Mouse (Mus musculus) hindbrain, embryonic 16.5 days (tissue): ENCODE measurements at regions not wholly inside any gene's neighbourhood (a gene's known extent, or its start where the extent isn't known, plus 50 kb on each side); places are given as distances from the start of the nearest gene placed in this dataset.

ENCODE experiments used
- ATAC-seq: fragments of 200-750 bp; cut with Nextera tagmentation; 2 replicates; pipeline ENCODE4 v1.8.0; 2017; ENCODE audit warnings: moderate TSS enrichment, moderate library complexity
- H3K27ac ChIP-seq: fragments of 300-500 bp; sonication (generic); 2 replicates; pipeline ENCODE4 v1.5.1; 2014; ENCODE audit warnings: low read depth, mild to moderate bottlenecking, control low read depth, low read length, moderate library complexity
- H3K27me3 ChIP-seq: fragments of 300-500 bp; sonication (generic); replicated peaks from 2 replicates; pipeline ENCODE4 v1.6.1; 2014; ENCODE audit warnings: low read length; ENCODE audit not compliant: control insufficient read depth, insufficient read depth
- H3K36me3 ChIP-seq: fragments of 300-500 bp; sonication (generic); 2 replicates; pipeline ENCODE4 v1.6.1; 2014; ENCODE audit warnings: mild to moderate bottlenecking, low read length, moderate library complexity, mixed read lengths; ENCODE audit not compliant: control insufficient read depth, insufficient read depth
- H3K4me1 ChIP-seq: fragments of 300-500 bp; sonication (generic); 2 replicates; pipeline ENCODE4 v1.6.1; 2014; ENCODE audit warnings: low read depth, low read length; ENCODE audit not compliant: control insufficient read depth, insufficient read depth
- H3K4me2 ChIP-seq: fragments of 300-500 bp; sonication (generic); 2 replicates; pipeline ENCODE4 v1.6.1; 2014; ENCODE audit warnings: mild to moderate bottlenecking, low read length, control low read depth, moderate library complexity
- H3K4me3 ChIP-seq: fragments of 300-500 bp; sonication (generic); 2 replicates; pipeline ENCODE4 v1.5.1; 2014; ENCODE audit warnings: mild to moderate bottlenecking, low read length, control low read depth, moderate library complexity
- H3K9ac ChIP-seq: fragments of 300-500 bp; sonication (generic); 2 replicates; pipeline ENCODE4 v1.6.1; 2014; ENCODE audit warnings: low read depth, mild to moderate bottlenecking, control low read depth, low read length, moderate library complexity
- H3K9me3 ChIP-seq: fragments of 300-500 bp; sonication (generic); 2 replicates; pipeline ENCODE4 v1.6.1; 2014; ENCODE audit warnings: mild to moderate bottlenecking, low read length, moderate library complexity; ENCODE audit not compliant: control insufficient read depth
- WGBS: fragments of 180-500 bp; shearing (Covaris S2); extraction: QIAGEN DNeasy Blood & Tissue Kit; methylation state at CpG from one replicate; pipeline ENCODE4 v1.1.7; 2014; 5-methylcytosine and 5-hydroxymethylcytosine counted together

DNA sequence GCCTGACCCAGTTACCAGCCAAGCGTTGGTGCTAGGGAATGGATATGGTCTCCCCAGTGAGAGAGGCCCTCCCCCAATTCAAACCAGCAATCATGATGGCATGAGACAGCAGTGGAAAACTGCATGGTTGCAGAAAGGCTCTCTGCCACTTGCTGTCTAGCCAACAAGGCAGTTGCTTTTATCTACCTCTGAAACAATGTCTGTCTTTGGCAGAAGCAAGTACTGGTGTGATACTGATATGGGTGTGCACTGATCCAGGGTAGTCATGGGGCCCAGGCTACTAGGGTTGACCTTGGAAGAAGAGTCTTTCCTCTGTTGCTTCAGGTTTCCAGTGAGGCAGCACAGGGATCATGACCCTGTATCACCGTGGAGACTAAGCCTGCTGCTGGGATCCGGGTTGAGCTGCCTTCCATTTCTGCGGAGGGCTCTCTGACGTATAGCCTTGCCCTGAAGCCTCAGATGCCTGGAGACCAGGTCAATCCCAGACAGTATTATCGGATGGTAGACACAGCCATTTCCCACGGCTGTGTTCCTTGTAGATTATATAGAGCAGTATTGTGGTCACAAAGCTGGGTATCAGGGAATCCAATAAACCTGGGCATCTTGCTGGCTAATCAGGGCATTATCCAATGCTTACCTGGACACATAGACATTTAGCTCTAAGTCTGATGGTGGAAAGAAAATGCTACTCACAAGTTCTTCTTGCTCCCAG, 101.5 kb upstream of the Klf13 start:
- Histone ChIP-seq H3K4me3 (no peak overlapping the region), H3K27me3 (no peaks in the 10 kb centered on the region), H3K9me3 (no peaks in the 10 kb centered on the region), H3K4me1 (no peaks in the 10 kb centered on the region), H3K36me3 (no peaks in the 10 kb centered on the region), H3K9ac (no peak overlapping the region), H3K27ac (no peak overlapping the region), H3K4me2 (no peak overlapping the region)
- 76% methylated on average over 7 of the region's 7 CpGs for WGBS
- ATAC-seq = no peak

DNA sequence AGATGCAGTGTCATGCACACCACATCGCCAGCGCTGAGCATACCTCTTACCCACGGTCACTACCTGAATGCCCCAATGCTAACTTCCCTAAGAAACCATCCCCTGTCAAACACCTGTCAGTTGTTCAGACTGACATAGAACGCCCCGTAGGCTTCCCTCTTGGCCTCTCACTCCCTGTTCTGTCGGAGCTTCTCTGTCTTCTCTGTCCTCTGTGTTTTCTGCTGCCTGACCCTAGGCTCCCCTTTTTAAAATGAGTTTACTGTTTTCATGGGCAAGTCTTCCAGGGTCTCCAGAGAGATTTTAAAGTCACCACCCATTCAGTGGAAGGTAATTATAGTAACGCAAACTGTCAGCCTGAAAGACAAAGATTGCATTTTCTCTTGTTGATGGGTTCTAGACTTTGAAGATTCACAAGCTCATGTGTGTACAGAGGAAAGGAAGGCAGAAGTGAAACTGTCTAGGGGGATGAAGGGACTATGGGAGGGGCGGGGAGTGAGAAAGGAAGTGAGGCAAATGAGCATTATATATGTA, 99.1 kb upstream of the Klf13 start:
- Histone ChIP-seq H3K9me3 (no peaks in the 10 kb centered on the region), H3K27ac (no peak overlapping the region), H3K4me2 (no peak overlapping the region), H3K9ac (no peak overlapping the region), H3K4me1 (no peaks in the 10 kb centered on the region), H3K27me3 (no peaks in the 10 kb centered on the region), H3K36me3 (no peaks in the 10 kb centered on the region), H3K4me3 (no peak overlapping the region)
- WGBS = 86% methylated on average over 8 of the region's 8 CpGs
- ATAC-seq = no peak

DNA sequence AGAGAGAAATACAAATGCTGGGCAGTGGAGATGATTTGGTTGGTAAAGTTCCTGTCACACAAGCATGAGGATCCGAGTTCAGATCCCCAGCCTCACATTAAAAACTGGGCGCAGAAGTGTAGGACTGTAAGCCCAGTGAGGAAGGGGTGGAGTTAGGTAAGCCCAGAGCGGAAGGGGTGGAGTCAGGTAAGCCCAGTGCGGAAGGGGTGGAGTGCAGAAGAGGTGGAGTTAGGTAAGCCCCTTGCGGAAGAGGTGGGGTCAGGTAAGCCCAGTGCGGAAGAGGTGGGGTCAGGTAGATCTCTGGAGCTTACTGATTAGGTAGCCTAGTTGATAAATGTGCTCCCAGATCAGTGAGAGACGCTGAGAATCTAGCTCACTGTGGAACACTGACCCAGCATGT, 97.4 kb upstream of the Klf13 start:
- Histone ChIP-seq H3K9me3 (no peaks in the 10 kb centered on the region), H3K27me3 (no peaks in the 10 kb centered on the region), H3K4me2 (no peak overlapping the region), H3K4me1 (no peaks in the 10 kb centered on the region), H3K4me3 (no peak overlapping the region), H3K27ac (no peak overlapping the region), H3K9ac (no peak overlapping the region), H3K36me3 (no peaks in the 10 kb centered on the region)
- ATAC-seq = no peak
- 93% methylated on average over 7 of the region's 7 CpGs for whole genome bisulfite sequencing

DNA sequence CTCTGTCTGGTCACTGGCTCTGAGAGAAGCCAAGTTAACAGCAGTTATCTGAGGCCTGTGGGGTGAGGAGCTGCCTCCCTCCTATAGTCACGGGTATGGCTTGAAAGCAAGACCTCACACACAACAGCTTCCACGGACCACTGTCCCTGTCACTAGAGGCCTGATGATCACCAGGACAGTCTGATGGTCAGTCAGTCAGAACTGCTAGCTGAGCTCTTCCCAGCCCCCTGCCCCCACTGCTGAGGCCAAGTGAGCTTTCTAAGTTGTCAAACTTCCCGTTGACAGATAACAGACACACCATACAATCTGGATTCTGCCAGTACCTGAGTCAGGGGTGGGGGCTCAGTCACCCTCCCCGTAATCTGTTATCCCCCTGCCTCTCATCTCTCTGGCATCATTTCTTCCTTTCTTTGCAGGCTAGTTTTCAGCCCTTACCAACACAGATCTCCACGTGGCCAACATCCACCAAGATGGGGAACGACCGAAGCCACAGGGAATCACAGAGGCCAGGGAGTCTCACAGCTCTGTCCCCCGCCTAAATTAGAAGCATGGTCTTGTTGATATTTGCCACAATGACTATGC, 96.4 kb upstream of the Klf13 start:
- no peak overlapping the region for H3K9ac ChIP-seq
- WGBS = 82% methylated on average over 8 of the region's 8 CpGs
- no peak overlapping the region for H3K4me3 ChIP-seq
- H3K9me3 ChIP-seq = no peaks in the 10 kb centered on the region
- H3K27ac ChIP-seq = no peak overlapping the region
- no peaks in the 10 kb centered on the region for H3K36me3 ChIP-seq
- H3K4me2 ChIP-seq = no peak overlapping the region
- no peaks in the 10 kb centered on the region for H3K4me1 ChIP-seq
- no peaks in the 10 kb centered on the region for H3K27me3 ChIP-seq
- ATAC-seq = no peak

DNA sequence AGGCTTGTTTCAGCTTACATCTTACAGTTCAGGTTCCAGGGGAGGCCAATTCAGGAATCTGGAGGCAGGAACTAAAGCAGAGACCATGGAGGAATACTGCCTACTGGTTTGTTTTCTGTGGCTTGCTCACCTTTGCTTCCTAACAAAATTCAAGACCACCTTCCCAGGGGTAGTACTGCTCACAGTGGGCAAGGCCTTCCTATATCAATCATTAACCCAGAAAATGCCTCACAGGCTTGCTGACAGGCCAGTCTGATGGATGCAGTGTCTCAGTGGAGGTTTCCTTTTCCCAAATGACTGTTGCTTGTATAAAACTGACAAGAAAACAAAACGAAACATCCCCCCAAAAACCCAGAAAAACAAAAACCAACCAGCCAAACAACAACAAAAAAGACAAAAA, 95.8 kb upstream of the Klf13 start:
- Histone ChIP-seq H3K36me3 (no peaks in the 10 kb centered on the region), H3K9ac (no peak overlapping the region), H3K4me1 (no peaks in the 10 kb centered on the region), H3K27ac (no peak overlapping the region), H3K4me2 (no peak overlapping the region), H3K9me3 (no peaks in the 10 kb centered on the region), H3K4me3 (no peak overlapping the region), H3K27me3 (no peaks in the 10 kb centered on the region)
- WGBS = 77% methylated on average over 1 of the region's 1 CpGs
- no peak for ATAC-seq

DNA sequence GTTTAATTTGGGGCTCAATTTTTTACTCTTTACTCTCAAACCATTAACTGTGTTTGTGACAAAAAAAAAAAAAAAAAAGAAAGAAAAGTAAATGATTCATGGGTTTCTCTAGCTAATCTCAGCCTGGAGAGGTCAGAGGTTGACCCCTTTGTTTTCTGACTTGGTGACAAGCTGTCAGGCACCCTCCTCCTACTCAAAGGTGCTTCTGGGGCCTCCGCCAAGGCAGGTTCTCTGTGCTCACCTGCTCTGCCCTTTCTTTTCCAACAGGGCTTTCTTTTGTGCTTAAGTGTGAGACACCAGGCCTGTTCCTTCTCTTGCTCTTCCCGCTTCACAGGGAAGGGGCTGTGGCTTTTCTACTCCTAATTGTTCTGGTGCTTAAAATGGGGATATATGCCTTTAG, 94.7 kb upstream of the Klf13 start:
- WGBS = 63% methylated on average over 2 of the region's 2 CpGs
- ATAC-seq = no peak

DNA sequence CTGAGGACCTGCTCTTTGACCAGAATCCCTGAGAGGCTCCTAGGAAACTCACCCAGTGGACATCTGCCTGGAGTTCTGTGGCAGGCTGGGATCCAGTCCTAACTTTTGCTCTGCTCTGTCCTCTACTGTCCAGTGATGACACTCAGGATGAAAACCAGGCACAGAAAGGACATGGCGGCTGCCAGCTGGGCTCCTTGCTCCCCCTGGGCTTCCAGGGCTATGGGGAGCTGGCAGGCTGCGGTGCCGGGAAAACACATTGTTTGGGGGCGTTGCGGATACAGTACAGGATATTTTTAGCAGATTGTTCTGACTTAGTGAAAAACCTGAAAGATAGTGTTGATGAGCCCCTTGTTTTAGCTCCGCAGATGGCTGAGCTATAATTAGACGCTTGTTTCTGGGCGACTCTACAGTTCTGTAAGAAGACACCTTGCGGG, 94.2 kb upstream of the Klf13 start:
- 0 out of 2 replicates have a peak, but pooled peaks have one; percentile 45 for ATAC-seq
- no peak overlapping the region for H3K9ac ChIP-seq
- WGBS = 67% methylated on average over 9 of the region's 9 CpGs
- H3K9me3 ChIP-seq = no peaks in the 10 kb centered on the region
- H3K27me3 ChIP-seq = no peaks in the 10 kb centered on the region
- no peak overlapping the region for H3K27ac ChIP-seq
- H3K36me3 ChIP-seq = no peaks in the 10 kb centered on the region
- H3K4me3 ChIP-seq = no peak overlapping the region
- no peaks in the 10 kb centered on the region for H3K4me1 ChIP-seq
- H3K4me2 ChIP-seq = no peak overlapping the region

More for the DNA sequence above, 94.7 kb upstream of the Klf13 start:
- no peaks in the 10 kb centered on the region for H3K27me3 ChIP-seq
- no peak overlapping the region for H3K27ac ChIP-seq
- no peaks in the 10 kb centered on the region for H3K36me3 ChIP-seq
- H3K4me2 ChIP-seq = no peak overlapping the region
- no peaks in the 10 kb centered on the region for H3K9me3 ChIP-seq
- H3K4me1 ChIP-seq = no peaks in the 10 kb centered on the region
- no peak overlapping the region for H3K4me3 ChIP-seq
- H3K9ac ChIP-seq = no peak overlapping the region

DNA sequence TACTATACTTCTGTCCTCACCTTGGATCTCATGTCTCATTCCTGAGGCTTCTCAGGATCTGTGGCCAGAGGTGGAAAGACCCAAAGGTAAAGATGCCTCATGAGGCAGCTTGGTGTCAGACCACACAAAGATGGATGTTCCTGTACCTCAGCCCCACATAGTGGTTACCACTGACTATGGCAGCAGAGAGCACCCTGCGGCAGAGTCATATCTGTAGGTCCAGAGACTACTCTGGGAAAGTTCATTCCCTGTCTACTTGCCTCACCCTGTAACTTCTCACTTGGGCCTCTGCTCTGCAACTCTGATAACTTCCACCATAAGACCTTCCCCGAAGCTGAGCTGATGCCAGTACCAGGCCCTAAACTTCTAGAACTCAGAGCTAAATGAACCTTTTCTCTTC, 91.9 kb upstream of the Klf13 start:
- Histone ChIP-seq H3K9ac (no peak overlapping the region), H3K27me3 (no peaks in the 10 kb centered on the region), H3K9me3 (no peaks in the 10 kb centered on the region), H3K4me1 (no peaks in the 10 kb centered on the region), H3K27ac (no peak overlapping the region), H3K36me3 (no peaks in the 10 kb centered on the region), H3K4me2 (no peak overlapping the region), H3K4me3 (no peak overlapping the region)
- WGBS = 94% methylated on average over 2 of the region's 2 CpGs
- no peak for ATAC-seq

DNA sequence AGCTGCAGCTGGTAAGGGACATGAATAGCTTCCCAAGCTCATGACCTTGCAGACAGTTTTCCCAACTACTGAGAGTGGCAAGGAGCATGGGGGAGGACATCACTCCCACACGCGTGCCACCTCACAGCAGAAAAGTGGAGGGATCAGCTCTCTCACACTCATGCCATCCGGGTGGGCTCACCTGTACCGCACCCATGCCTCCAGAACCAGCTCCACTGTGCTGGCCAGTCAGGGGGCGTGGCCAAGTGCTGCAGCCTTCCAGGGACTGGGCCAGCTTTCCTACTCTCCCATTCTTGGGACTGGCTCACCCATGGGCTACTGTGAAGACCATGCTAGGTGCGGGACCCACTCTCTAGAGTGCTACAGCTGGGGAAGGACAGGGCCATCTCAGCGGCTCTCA, 88.4 kb upstream of the Klf13 start:
- ATAC-seq = no peak
- H3K4me2 ChIP-seq = no peak overlapping the region
- WGBS = 94% methylated on average over 7 of the region's 7 CpGs
- no peaks in the 10 kb centered on the region for H3K9me3 ChIP-seq
- H3K27me3 ChIP-seq = no peaks in the 10 kb centered on the region
- no peaks in the 10 kb centered on the region for H3K4me1 ChIP-seq
- H3K9ac ChIP-seq = no peak overlapping the region
- H3K27ac ChIP-seq = no peak overlapping the region
- H3K4me3 ChIP-seq = no peak overlapping the region
- H3K36me3 ChIP-seq = no peaks in the 10 kb centered on the region
